Mouse (Mus musculus) midbrain, embryonic 10.5 days (tissue): Measurements from ENCODE around the gene Pagr1b. TPM values are rescaled to one million over a fixed set of nuclear protein-coding genes. Genes with fewer than 3 reads are reported as not detected.

Experiments used
- DNase-seq: peaks from one replicate; pipeline ENCODE4 v3.0.0-alpha.2; 2017; ENCODE audit warnings: low spot score
- H3K27ac ChIP-seq: fragments of 300-500 bp; sonication (generic); replicated peaks from 2 replicates; pipeline ENCODE4 v1.5.1; 2016; ENCODE audit warnings: mild to moderate bottlenecking
- H3K27me3 ChIP-seq: fragments of 300-500 bp; sonication (generic); 2 replicates; pipeline ENCODE4 v1.6.1; 2016; ENCODE audit warnings: low read depth, mild to moderate bottlenecking; ENCODE audit not compliant: poor library complexity, severe bottlenecking
- H3K36me3 ChIP-seq: fragments of 300-500 bp; sonication (generic); 2 replicates; pipeline ENCODE4 v1.6.1; 2016; ENCODE audit warnings: mild to moderate bottlenecking, moderate library complexity
- H3K4me1 ChIP-seq: fragments of 300-500 bp; sonication (generic); 2 replicates; pipeline ENCODE4 v1.6.1; 2016
- H3K4me3 ChIP-seq: fragments of 300-500 bp; sonication (generic); 2 replicates; pipeline ENCODE4 v1.5.1; 2016; ENCODE audit warnings: mild to moderate bottlenecking, moderate library complexity
- H3K9me3 ChIP-seq: fragments of 300-500 bp; sonication (generic); replicated peaks from 2 replicates; pipeline ENCODE4 v1.6.1; 2016; ENCODE audit warnings: mild to moderate bottlenecking
- WGBS: fragments of 180-500 bp; shearing (Covaris S2); methylation state at CpG from one replicate; pipeline ENCODE4 v1.1.7; 2016; 5-methylcytosine and 5-hydroxymethylcytosine counted together
- microRNA-seq: library from miRNA; unstranded; fragments of <30 nt; microRNA quantifications from one replicate; pipeline ENCODE4, GENCODE M21; 2017
- polyA plus RNA-seq: library from polyadenylated mRNA; unstranded; fragments of >200 nt; fragmentation: Nextera tagmentation; extraction: Ambion mirVana; gene quantifications from 2 replicates; pipeline ENCODE4 v1.2.1, GENCODE M21; 2016

Pagr1b gene
- polyA plus RNA-seq, 1 experiment from 2014 or later, result 0.19 TPM

- no peak for DNase-seq
- WGBS, result 29% methylated on average over 4 of the region's 4 CpGs
- Histone ChIP-seq H3K4me1 (peaks cover 37% of the 10 kb centered on the region), H3K27ac (no peak overlapping the region), H3K27me3 (peaks cover 54% of the 10 kb centered on the region), H3K9me3 (no peaks in the 10 kb centered on the region), H3K36me3 (0 out of 2 replicates have a peak, but pooled peaks cover 2% of the 10 kb centered on the region), H3K4me3 (peak overlapping the region; percentile 66)
These were observed 64.5 kb downstream of the Pagr1b start for GRCm38 (mm10) chr7:126951741-126952140.

Small RNA genes within 50 kb of the gene (microRNA-seq; reads per million reads assigned to microRNA genes)
- gene Gm44343, result not detected

Other genes starting within 250 kb of the Pagr1b start
- gene Ypel3, start 239.5 kb downstream of the Pagr1b start, polyA plus RNA-seq, result 41.0 and 60.5 TPM in 2 replicates
- gene Tbx6, start 235.0 kb downstream of the Pagr1b start, polyA plus RNA-seq, result 0.42 and 0.64 TPM in 2 replicates
- 376 and 407 TPM in 2 replicates for gene Ppp4c, start 224.0 kb downstream of the Pagr1b start, polyA plus RNA-seq
- gene Fam57b, start 218.8 kb downstream of the Pagr1b start, polyA plus RNA-seq, result 4.1 and 7.7 TPM in 2 replicates
- not detected in 2 replicates for gene 4930451I11Rik, start 184.8 kb downstream of the Pagr1b start, polyA plus RNA-seq
- 6.6 and 8.4 TPM in 2 replicates for gene Doc2a, start 169.1 kb downstream of the Pagr1b start, polyA plus RNA-seq
- gene Hirip3, start 154.5 kb downstream of the Pagr1b start, polyA plus RNA-seq, result 50.1 and 50.7 TPM in 2 replicates
- gene Ino80e, start 154.1 kb downstream of the Pagr1b start, polyA plus RNA-seq, result 105 and 107 TPM in 2 replicates
- gene Taok2, start 131.8 kb downstream of the Pagr1b start, polyA plus RNA-seq, result 53.2 and 61.1 TPM in 2 replicates
- 29.4 and 36.1 TPM in 2 replicates for gene Tmem219, start 93.6 kb downstream of the Pagr1b start, polyA plus RNA-seq
- gene Kctd13, start 87.6 kb downstream of the Pagr1b start, polyA plus RNA-seq, result 20.8 and 26.1 TPM in 2 replicates
- gene Asphd1, start 66.9 kb downstream of the Pagr1b start, polyA plus RNA-seq, result 0.25 and 0.76 TPM in 2 replicates
- 2.0 and 4.6 TPM in 2 replicates for gene Sez6l2, start 65.9 kb downstream of the Pagr1b start, polyA plus RNA-seq
- gene Cdipt, start 40.6 kb downstream of the Pagr1b start, polyA plus RNA-seq, result 89.2 and 99.8 TPM in 2 replicates
- 0.51 and 1.0 TPM in 2 replicates for gene Cdiptos, start 40.4 kb downstream of the Pagr1b start, polyA plus RNA-seq
- gene Mvp, start 1.9 kb downstream of the Pagr1b start, polyA plus RNA-seq, result 3.0 and 5.2 TPM in 2 replicates
- 103 and 104 TPM in 2 replicates for gene Pagr1a, start 868 bp upstream of the Pagr1b start, polyA plus RNA-seq
- gene Gm42742, start 4.6 kb upstream of the Pagr1b start, polyA plus RNA-seq, result 46.2 and 55.1 TPM in 2 replicates
- 2.9 and 4.4 TPM in 2 replicates for gene Prrt2, start 4.7 kb upstream of the Pagr1b start, polyA plus RNA-seq
- gene Maz, start 10.6 kb upstream of the Pagr1b start, polyA plus RNA-seq, result 64.6 and 66.4 TPM in 2 replicates
- gene Kif22, start 26.0 kb upstream of the Pagr1b start, polyA plus RNA-seq, result 210 and 222 TPM in 2 replicates
- gene Zg16, start 70.8 kb upstream of the Pagr1b start, polyA plus RNA-seq, result not detected in 2 replicates
- gene AI467606, start 74.9 kb upstream of the Pagr1b start, polyA plus RNA-seq, result 0.91 and 1.2 TPM in 2 replicates
- gene Qprt, start 105.7 kb upstream of the Pagr1b start, polyA plus RNA-seq, result 7.2 and 10.3 TPM in 2 replicates
- 0.09 and 0.10 TPM in 2 replicates for gene Spn, start 121.3 kb upstream of the Pagr1b start, polyA plus RNA-seq
- gene Cd2bp2, start 179.6 kb upstream of the Pagr1b start, polyA plus RNA-seq, result 94.3 and 109 TPM in 2 replicates
- 22.7 and 29.4 TPM in 2 replicates for gene Tbc1d10b, start 192.0 kb upstream of the Pagr1b start, polyA plus RNA-seq
- gene Mylpf, start 192.4 kb upstream of the Pagr1b start, polyA plus RNA-seq, result 12.6 and 16.5 TPM in 2 replicates
- 75.4 and 78.6 TPM in 2 replicates for gene Zfp553, start 216.6 kb upstream of the Pagr1b start, polyA plus RNA-seq
- gene Sept1, start 216.6 kb upstream of the Pagr1b start, polyA plus RNA-seq, result 31.8 and 32.7 TPM in 2 replicates
- 59.4 TPM in 2 replicates for gene Zfp771, start 227.8 kb upstream of the Pagr1b start, polyA plus RNA-seq
- gene Dctpp1, start 244.2 kb upstream of the Pagr1b start, polyA plus RNA-seq, result 289 and 345 TPM in 2 replicates